Mouse (Mus musculus) 416B (cell line): ENCODE data around the gene F13b.

Experiments used
- DNase-seq: peaks from one replicate; pipeline ENCODE4 v3.0.0; 2011; ENCODE audit warnings: low read depth

Gene F13b

GRCm38 (mm10) chr1:139501258-139501752 lies at the start of gene F13b:
Gene F13b (plus strand): TSS chr1:139501702.
- no peak for DNase-seq

GRCm38 (mm10) chr1:139454340-139455225 lies 46.9 kb upstream of the F13b start, which contains the start of gene Aspm:
Gene Aspm (plus strand): TSS chr1:139454772.
- peak; percentile 95 for DNase-seq

GRCm38 (mm10) chr1:139455226-139455869 lies 46.2 kb upstream of the F13b start:
- peak; percentile 56 for DNase-seq

GRCm38 (mm10) chr1:139460807-139461206 lies 40.7 kb upstream of the F13b start:
- DNase-seq = peak; percentile 43

- DNase-seq = no peak
These were observed 35.6 kb upstream of the F13b start for GRCm38 (mm10) chr1:139465936-139466335.

- DNase-seq = no peak
These were observed 22.6 kb upstream of the F13b start for GRCm38 (mm10) chr1:139478898-139479297.

GRCm38 (mm10) chr1:139480246-139480645 lies 21.3 kb upstream of the F13b start:
- DNase-seq = no peak

- DNase-seq = no peak
These were observed 20.4 kb upstream of the F13b start for GRCm38 (mm10) chr1:139481146-139481545.

GRCm38 (mm10) chr1:139494630-139495029 lies 6.9 kb upstream of the F13b start:
- no peak for DNase-seq

GRCm38 (mm10) chr1:139495408-139495807 lies 6.1 kb upstream of the F13b start:
- no peak for DNase-seq

GRCm38 (mm10) chr1:139496212-139496611 lies 5.3 kb upstream of the F13b start:
- DNase-seq = no peak

GRCm38 (mm10) chr1:139499751-139500150 lies 1.8 kb upstream of the F13b start:
- DNase-seq = no peak

GRCm38 (mm10) chr1:139514556-139514955 lies 13.1 kb downstream of the F13b start:
- DNase-seq = no peak

GRCm38 (mm10) chr1:139548536-139548935 lies 47.0 kb downstream of the F13b start:
- no peak for DNase-seq

- no peak for DNase-seq
These were observed 49.8 kb downstream of the F13b start for GRCm38 (mm10) chr1:139551311-139551710.

GRCm38 (mm10) chr1:139560024-139560423 lies 58.5 kb downstream of the F13b start, which contains the start of gene Cfhr1:
Gene Cfhr1 (minus strand): TSS chr1:139560272.
- DNase-seq = no peak
